7 mouse cellular contexts compared by ENCODE assay signal in the genomic region with DNA sequence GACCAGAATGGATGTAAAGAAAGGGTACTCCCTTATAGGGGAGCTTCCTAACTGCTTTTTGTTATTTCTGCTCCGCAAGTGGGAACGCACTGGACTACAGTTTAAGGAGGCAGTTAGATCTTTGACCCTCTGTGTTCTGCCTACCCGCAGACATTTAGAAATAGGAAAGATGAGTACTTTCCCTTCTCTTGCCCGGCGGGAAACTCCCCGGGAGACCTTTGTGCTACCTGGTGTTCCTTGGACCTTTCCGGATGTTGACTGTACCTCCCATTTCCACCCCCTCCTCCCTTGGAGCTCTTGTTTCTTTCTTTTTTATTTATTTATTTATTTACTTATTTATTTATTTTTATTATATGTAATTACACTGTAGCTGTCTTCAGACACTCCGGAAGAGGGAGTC. TPM values are rescaled to one million over a fixed set of nuclear protein-coding genes. Genes with fewer than 3 reads are reported as not detected.
DNase-seq lines count a peak whose midpoint lies in the region; ATAC-seq and TF ChIP-seq lines count a peak whose summit lies in the region.

No protein-coding gene starts in this region.

- 15% methylated on average over 8 of the region's 8 CpGs for WGBS in neural tube, embryonic 11.5 days
- 15% methylated on average over 8 of the region's 8 CpGs for WGBS in hindbrain, embryonic 10.5 days
- 7% methylated on average over 8 of the region's 8 CpGs for WGBS in limb, embryonic 14.5 days

- no peaks in the 10 kb centered on the region for H3K4me1 ChIP-seq in neural tube, embryonic 11.5 days (ENCODE audit: control insufficient read depth, insufficient read depth, low read length)
- H3K4me1 ChIP-seq in hindbrain, embryonic 10.5 days (replicated peaks): peaks cover 29% of the 10 kb centered on the region
- peaks cover 6% of the 10 kb centered on the region for H3K4me1 ChIP-seq in limb, embryonic 14.5 days (ENCODE audit: control insufficient read depth, insufficient read depth, low read length)

- H3K4me3 ChIP-seq in neural tube, embryonic 11.5 days (ENCODE audit: low read depth, low read length): peak overlapping the region; percentile 55; the same call in 1 of the 2 replicates
- H3K4me3 ChIP-seq in hindbrain, embryonic 10.5 days: peak overlapping the region; percentile 80
- peak overlapping the region; percentile 57 for H3K4me3 ChIP-seq in limb, embryonic 14.5 days (replicated peaks; ENCODE audit: low read length)

- DNase-seq in neural tube, embryonic 11.5 days (ENCODE audit: low spot score): no peak
- DNase-seq in neural tube, embryonic 10.5 days (ENCODE audit: extremely low spot score, low spot score): no peak
- DNase-seq in hindbrain, embryonic 10.5 days (ENCODE audit: low spot score): no peak
- no peak for DNase-seq in limb, embryonic 14.5 days (ENCODE audit: low spot score)
- DNase-seq in yolk sac, embryonic 10.5 days (ENCODE audit: low spot score): peak; percentile 37
- DNase-seq in thymus, postnatal 14 days: no peak
- DNase-seq in cerebellum, postnatal 4 days (ENCODE audit: low spot score in 2 of 2): no peak

- no peaks in the 10 kb centered on the region for H3K9me3 ChIP-seq in neural tube, embryonic 11.5 days (ENCODE audit: control insufficient read depth, low read length)
- no peaks in the 10 kb centered on the region for H3K9me3 ChIP-seq in hindbrain, embryonic 10.5 days
- H3K9me3 ChIP-seq in limb, embryonic 14.5 days (ENCODE audit: control insufficient read depth, low read length): no peaks in the 10 kb centered on the region

- no peak overlapping the region for H3K27ac ChIP-seq in neural tube, embryonic 11.5 days (ENCODE audit: low read depth, low read length)
- H3K27ac ChIP-seq in hindbrain, embryonic 10.5 days: no peak overlapping the region
- H3K27ac ChIP-seq in limb, embryonic 14.5 days (replicated peaks; ENCODE audit: low read depth, low read length): no peak overlapping the region

- no peak for ATAC-seq in neural tube, embryonic 11.5 days (ENCODE audit: insufficient read depth, low FRiP score, low TSS enrichment)
- ATAC-seq in limb, embryonic 14.5 days (ENCODE audit: low FRiP score, low read depth): no peak

- H3K4me2 ChIP-seq in neural tube, embryonic 11.5 days (ENCODE audit: low read depth): peak overlapping the region; percentile 89
- peak overlapping the region; percentile 99 for H3K4me2 ChIP-seq in limb, embryonic 14.5 days (replicated peaks; ENCODE audit: low read depth, low read length, severe bottlenecking)

- H3K27me3 ChIP-seq in neural tube, embryonic 11.5 days (ENCODE audit: control insufficient read depth, insufficient read depth, low read length): peaks cover 38% of the 10 kb centered on the region
- peaks cover 85% of the 10 kb centered on the region for H3K27me3 ChIP-seq in hindbrain, embryonic 10.5 days (ENCODE audit: insufficient read depth, poor library complexity, severe bottlenecking)
- peaks cover 61% of the 10 kb centered on the region for H3K27me3 ChIP-seq in limb, embryonic 14.5 days (ENCODE audit: control insufficient read depth, insufficient read depth, low read length)

- no peak for TF ChIP-seq POLR2A in limb, embryonic 14.5 days (IDR thresholded peaks at IDR 0.05; ENCODE audit: borderline replicate concordance, extremely low read depth, insufficient read depth, insufficient read length)

- H3K36me3 ChIP-seq in neural tube, embryonic 11.5 days (ENCODE audit: control insufficient read depth, insufficient read depth, low read length): no peaks in the 10 kb centered on the region
- no peaks in the 10 kb centered on the region for H3K36me3 ChIP-seq in hindbrain, embryonic 10.5 days
- H3K36me3 ChIP-seq in limb, embryonic 14.5 days (ENCODE audit: control insufficient read depth, insufficient read depth, low read length): no peaks in the 10 kb centered on the region

- H3K9ac ChIP-seq in neural tube, embryonic 11.5 days (ENCODE audit: low read length): no peak overlapping the region
- 0 out of 2 replicates have a peak overlapping the region, but pooled peaks have one; percentile 59 for H3K9ac ChIP-seq in limb, embryonic 14.5 days (ENCODE audit: low read depth, low read length, severe bottlenecking)

RNA-seq across cellular contexts. Expression of a gene that starts 1.0 kb away (rescaled TPM):
- polyA plus RNA-seq in neural tube, embryonic 11.5 days (2014; fragmentation: Nextera tagmentation; extraction: Ambion mirVana): 1.1 and 1.3 TPM in 2 replicates
- 1.8 and 1.9 TPM in 2 replicates for polyA plus RNA-seq in hindbrain, embryonic 10.5 days (2016; fragmentation: Nextera tagmentation; extraction: Ambion mirVana)
- 4.3 and 6.5 TPM in 2 replicates for polyA plus RNA-seq in limb, embryonic 14.5 days (2012; rRNA removed)
- polyA plus RNA-seq in limb, embryonic 14.5 days (2014; fragmentation: Nextera tagmentation; extraction: Ambion mirVana): 1.1 and 1.2 TPM in 2 replicates

RNA-seq across cellular contexts. Expression of a gene that starts 9.2 kb away (rescaled TPM):
- 240 and 252 TPM in 2 replicates for polyA plus RNA-seq in neural tube, embryonic 11.5 days (2014; fragmentation: Nextera tagmentation; extraction: Ambion mirVana)
- polyA plus RNA-seq in hindbrain, embryonic 10.5 days (2016; fragmentation: Nextera tagmentation; extraction: Ambion mirVana): 301 and 318 TPM in 2 replicates
- 96.1 and 98.9 TPM in 2 replicates for polyA plus RNA-seq in limb, embryonic 14.5 days (2012; rRNA removed)
- polyA plus RNA-seq in limb, embryonic 14.5 days (2014; fragmentation: Nextera tagmentation; extraction: Ambion mirVana): 179 and 182 TPM in 2 replicates

RNA-seq across cellular contexts. Expression of a gene that starts 18.7 kb away (rescaled TPM):
- 66.9 and 68.2 TPM in 2 replicates for polyA plus RNA-seq in neural tube, embryonic 11.5 days (2014; fragmentation: Nextera tagmentation; extraction: Ambion mirVana)
- polyA plus RNA-seq in hindbrain, embryonic 10.5 days (2016; fragmentation: Nextera tagmentation; extraction: Ambion mirVana): 95.9 and 109 TPM in 2 replicates
- 133 and 176 TPM in 2 replicates for polyA plus RNA-seq in limb, embryonic 14.5 days (2012; rRNA removed)
- 104 and 106 TPM in 2 replicates for polyA plus RNA-seq in limb, embryonic 14.5 days (2014; fragmentation: Nextera tagmentation; extraction: Ambion mirVana)

RNA-seq across cellular contexts. Expression of a gene that starts 23.9 kb away (rescaled TPM):
- 16.5 and 22.9 TPM in 2 replicates for polyA plus RNA-seq in neural tube, embryonic 11.5 days (2014; fragmentation: Nextera tagmentation; extraction: Ambion mirVana)
- 30.2 and 30.7 TPM in 2 replicates for polyA plus RNA-seq in hindbrain, embryonic 10.5 days (2016; fragmentation: Nextera tagmentation; extraction: Ambion mirVana)
- 32.5 and 34.7 TPM in 2 replicates for polyA plus RNA-seq in limb, embryonic 14.5 days (2012; rRNA removed)
- 19.0 and 23.3 TPM in 2 replicates for polyA plus RNA-seq in limb, embryonic 14.5 days (2014; fragmentation: Nextera tagmentation; extraction: Ambion mirVana)

RNA-seq across cellular contexts. Expression of a gene that starts 24.4 kb away (rescaled TPM):
- polyA plus RNA-seq in neural tube, embryonic 11.5 days (2014; fragmentation: Nextera tagmentation; extraction: Ambion mirVana): 19.3 and 20.9 TPM in 2 replicates
- polyA plus RNA-seq in hindbrain, embryonic 10.5 days (2016; fragmentation: Nextera tagmentation; extraction: Ambion mirVana): 9.1 and 9.4 TPM in 2 replicates
- 35.0 and 36.1 TPM in 2 replicates for polyA plus RNA-seq in limb, embryonic 14.5 days (2012; rRNA removed)
- polyA plus RNA-seq in limb, embryonic 14.5 days (2014; fragmentation: Nextera tagmentation; extraction: Ambion mirVana): 22.3 and 27.7 TPM in 2 replicates
